In the genomic region with DNA sequence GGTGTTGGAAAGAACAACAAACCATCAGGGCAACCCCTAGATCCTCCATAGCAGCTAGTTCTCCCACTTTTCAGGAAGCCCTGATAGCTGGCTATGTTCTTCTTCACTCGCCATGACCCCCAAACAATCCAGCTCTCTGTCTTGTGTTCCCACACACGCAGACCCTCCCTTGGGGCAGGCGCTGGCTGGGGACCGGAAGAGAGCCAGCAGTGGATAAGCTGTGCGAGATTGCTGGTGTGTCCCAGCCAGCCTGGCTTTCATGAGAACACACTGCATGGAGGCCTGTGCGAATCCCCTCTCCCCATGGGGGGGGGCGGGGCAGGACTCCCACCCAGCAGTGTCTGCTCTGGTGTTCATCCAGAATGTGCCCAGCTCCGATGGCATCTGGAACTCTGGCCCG, we compare ENCODE assay signal across 16 mouse cellular contexts.
DNase-seq lines count a peak whose midpoint lies in the region; ATAC-seq and TF ChIP-seq lines count a peak whose summit lies in the region.
"Had no signal": no experiment of that assay in that cellular context is flagged by ENCODE, and none has a peak within 500 bp of the region (broad histone marks: within the 10 kb centered on the region; RNA-seq: fewer than 3 reads in every experiment).

No protein-coding gene starts in this region.

- H3K9ac ChIP-seq in kidney, embryonic 16.5 days (replicated peaks; ENCODE audit: low read length): peak overlapping the region; percentile 3; the same call in 1 of the 2 replicates
- H3K9ac ChIP-seq in heart, embryonic 11.5 days (ENCODE audit: low read depth, low read length): no peak overlapping the region
- H3K9ac ChIP-seq: embryonic facial prominence, embryonic 15.5 days; forebrain, embryonic 12.5 days; liver, embryonic 14.5 days; stomach, embryonic 15.5 days had no signal

- no peak overlapping the region for H3K4me2 ChIP-seq in kidney, embryonic 16.5 days (replicated peaks; ENCODE audit: low read depth, low read length)
- H3K4me2 ChIP-seq in heart, embryonic 11.5 days: peak overlapping the region; percentile 9; the same call in 1 of the 2 replicates
- H3K4me2 ChIP-seq: embryonic facial prominence, embryonic 15.5 days; forebrain, embryonic 12.5 days; stomach, embryonic 15.5 days had no signal

- DNase-seq in kidney, adult 9 months: no peak
- DNase-seq in lung, postnatal 36 days: peak; percentile 3
- no peak for DNase-seq in lung, adult 2 months
- peak; percentile 75 for DNase-seq in heart, postnatal 4 days
- no peak for DNase-seq in cerebellum, postnatal 10 days
- DNase-seq: B cell, adult 2 months; layer of hippocampus, postnatal 36 days; left cerebral cortex, postnatal 4 days had no signal

- no peaks in the 10 kb centered on the region for H3K36me3 ChIP-seq in kidney, embryonic 16.5 days (ENCODE audit: insufficient read depth, low read length)
- no peaks in the 10 kb centered on the region for H3K36me3 ChIP-seq in heart, embryonic 11.5 days (ENCODE audit: control insufficient read depth, insufficient read depth, low read length)
- H3K36me3 ChIP-seq: embryonic facial prominence, embryonic 15.5 days; forebrain, embryonic 12.5 days; stomach, embryonic 15.5 days had no signal

- no peak for TF ChIP-seq POLR2A in lung, adult 2 months (IDR thresholded peaks at IDR 0.05; ENCODE audit: borderline replicate concordance, extremely low read depth, low read depth, low read length)

- WGBS in kidney, embryonic 16.5 days: 49% methylated on average over 9 of the region's 9 CpGs
- 50% methylated on average over 9 of the region's 9 CpGs for WGBS in lung, adult 2 months
- WGBS in heart, embryonic 11.5 days (ENCODE audit: insufficient replicate concordance): 27% methylated on average over 9 of the region's 9 CpGs

- H3K4me3 ChIP-seq in kidney, embryonic 16.5 days (ENCODE audit: low read length): no peak overlapping the region
- no peak overlapping the region for H3K4me3 ChIP-seq in lung, adult 2 months (replicated peaks; ENCODE audit: extremely low read depth, low read depth, low read length)
- H3K4me3 ChIP-seq in heart, embryonic 11.5 days (ENCODE audit: low read depth, low read length): no peak overlapping the region
- H3K4me3 ChIP-seq: embryonic facial prominence, embryonic 15.5 days; forebrain, embryonic 12.5 days; stomach, embryonic 15.5 days had no signal

- peak overlapping the region; percentile 36 for H3K27ac ChIP-seq in kidney, embryonic 16.5 days (ENCODE audit: low read length)
- peak overlapping the region; percentile 42 for H3K27ac ChIP-seq in heart, embryonic 11.5 days (ENCODE audit: low read depth, low read length)
- H3K27ac ChIP-seq: embryonic facial prominence, embryonic 15.5 days; forebrain, embryonic 12.5 days; hindbrain, postnatal 0 days; liver, embryonic 14.5 days; stomach, embryonic 15.5 days had no signal

- H3K9me3 ChIP-seq in kidney, embryonic 16.5 days (ENCODE audit: low read length): no peaks in the 10 kb centered on the region
- no peaks in the 10 kb centered on the region for H3K9me3 ChIP-seq in heart, embryonic 11.5 days (replicated peaks; ENCODE audit: control insufficient read depth, low read length)
- H3K9me3 ChIP-seq: embryonic facial prominence, embryonic 15.5 days; forebrain, embryonic 12.5 days; stomach, embryonic 15.5 days had no signal

- ATAC-seq in kidney, embryonic 16.5 days (ENCODE audit: low FRiP score, low TSS enrichment): no peak
- no peak for ATAC-seq in heart, embryonic 11.5 days (replicated peaks; ENCODE audit: insufficient number of reproducible peaks, low FRiP score, low TSS enrichment)
- ATAC-seq in inflammation-experienced regulatory T-cells, adult 6 months: no peak
- ATAC-seq: hindbrain, postnatal 0 days had no signal

- H3K27me3 ChIP-seq in kidney, embryonic 16.5 days (ENCODE audit: insufficient read depth, low read length): no peaks in the 10 kb centered on the region
- no peaks in the 10 kb centered on the region for H3K27me3 ChIP-seq in heart, embryonic 11.5 days (ENCODE audit: control insufficient read depth, insufficient read depth, low read length)

- H3K4me1 ChIP-seq in kidney, embryonic 16.5 days (ENCODE audit: insufficient read depth, low read length): peaks cover 39% of the 10 kb centered on the region
- peaks cover 3% of the 10 kb centered on the region for H3K4me1 ChIP-seq in lung, adult 2 months (ENCODE audit: control insufficient read depth, insufficient read depth, low read length)
- H3K4me1 ChIP-seq in heart, embryonic 11.5 days (ENCODE audit: control insufficient read depth, insufficient read depth, low read length): peaks cover 10% of the 10 kb centered on the region
- H3K4me1 ChIP-seq: forebrain, embryonic 12.5 days; stomach, embryonic 15.5 days had no signal

- no peak for TF ChIP-seq CTCF in lung, adult 2 months (IDR thresholded peaks at IDR 0.05; ENCODE audit: insufficient read depth, low read length)

Comparison
In these comparisons a context has a peak if more than half of its experiments do, and no peak if none do; other contexts are left out.
1. DNase-seq: peak in lung, postnatal 36 days (single experiment) and heart, postnatal 4 days (single experiment); none in kidney, adult 9 months (single experiment), lung, adult 2 months (single experiment) and cerebellum, postnatal 10 days (0 of 2).